Mouse (Mus musculus): ENCODE results near the gene Grid1.

GRCm38 (mm10) chr14:35095506-35096059 lies 275.7 kb downstream of the Grid1 start:
- TF ChIP-seq POLR2A (IDR thresholded peaks at IDR 0.05; ENCODE audit: borderline replicate concordance, extremely low read depth, low read depth, low read length) (no peak), CTCF (IDR thresholded peaks at IDR 0.05; ENCODE audit: insufficient read depth, low read length) (no peak)
